8 mouse cellular contexts compared by ENCODE assay signal in genomic region chr4:88937866-88938711, GRCm38 (mm10). TPM values are rescaled to one million over a fixed set of nuclear protein-coding genes. Genes with fewer than 3 reads are reported as not detected.
DNase-seq lines count a peak whose midpoint lies in the region; ATAC-seq lines count a peak whose summit lies in the region.

No protein-coding gene starts in this region.

- H3K27ac ChIP-seq in forebrain, embryonic 10.5 days, result peak overlapping the region; percentile 89
- H3K27ac ChIP-seq in hindbrain, embryonic 14.5 days, result peak overlapping the region; percentile 82

- H3K4me1 ChIP-seq in forebrain, embryonic 10.5 days, result peaks cover 17% of the 10 kb centered on the region
- no peaks in the 10 kb centered on the region for H3K4me1 ChIP-seq in hindbrain, embryonic 14.5 days (replicated peaks; ENCODE audit: control insufficient read depth, insufficient read depth, low read length)

- peak; percentile 92 for DNase-seq in NIH3T3 (ENCODE audit: low read depth)
- DNase-seq in c-Kit-positive CD71-positive TER-119-negative erythroid progenitor cells, embryonic 14.5 days (ENCODE audit: low read depth), result peak; percentile 42
- DNase-seq in forebrain, embryonic 10.5 days (ENCODE audit: extremely low spot score, low spot score), result peak; percentile 58
- peak; percentile 67 for DNase-seq in hindbrain, embryonic 14.5 days (ENCODE audit: low spot score)
- peak; percentile 24 for DNase-seq in left cerebral cortex, adult 11 months (ENCODE audit: low spot score)
- peak; percentile 42 for DNase-seq in lung, postnatal 14 days
- peak; percentile 49 for DNase-seq in retina, postnatal 7 days (ENCODE audit: low read depth, low spot score)
- peak; percentile 50 to 54 for DNase-seq in urinary bladder, postnatal 36 days (ENCODE audit: low spot score in 2 of 2)

- H3K9ac ChIP-seq in hindbrain, embryonic 14.5 days, result peak overlapping the region; percentile 87

- no peaks in the 10 kb centered on the region for H3K9me3 ChIP-seq in forebrain, embryonic 10.5 days
- no peaks in the 10 kb centered on the region for H3K9me3 ChIP-seq in hindbrain, embryonic 14.5 days (ENCODE audit: control insufficient read depth, low read length)

- peaks cover 54% of the 10 kb centered on the region for H3K27me3 ChIP-seq in forebrain, embryonic 10.5 days (ENCODE audit: poor library complexity, severe bottlenecking)
- H3K27me3 ChIP-seq in hindbrain, embryonic 14.5 days (ENCODE audit: control insufficient read depth, insufficient read depth, low read length), result peaks cover 47% of the 10 kb centered on the region

- peak overlapping the region; percentile 81 for H3K4me3 ChIP-seq in forebrain, embryonic 10.5 days
- peak overlapping the region; percentile 65 for H3K4me3 ChIP-seq in hindbrain, embryonic 14.5 days (replicated peaks; ENCODE audit: low read length)

- WGBS in forebrain, embryonic 10.5 days, result under 1% methylated on average over 100 of the region's 104 CpGs
- under 1% methylated on average over 98 of the region's 104 CpGs for WGBS in hindbrain, embryonic 14.5 days

- H3K36me3 ChIP-seq in forebrain, embryonic 10.5 days (replicated peaks), result no peaks in the 10 kb centered on the region
- no peaks in the 10 kb centered on the region for H3K36me3 ChIP-seq in hindbrain, embryonic 14.5 days (replicated peaks; ENCODE audit: control insufficient read depth, insufficient read depth)

- peak; percentile 95 for ATAC-seq in hindbrain, embryonic 14.5 days (ENCODE audit: low FRiP score)

- peak overlapping the region; percentile 89 for H3K4me2 ChIP-seq in hindbrain, embryonic 14.5 days (replicated peaks)

RNA-seq across cellular contexts. Expression of gene Ifne, which starts 58.1 kb away (rescaled TPM):
- polyA plus RNA-seq in forebrain, embryonic 10.5 days (2016; fragmentation: Nextera tagmentation; extraction: Ambion mirVana), result not detected in 2 replicates
- polyA plus RNA-seq in hindbrain, embryonic 14.5 days (2014; fragmentation: Nextera tagmentation; extraction: Ambion mirVana), result not detected in 2 replicates

Comparison
In these comparisons a context has a peak if more than half of its experiments do, and no peak if none do; other contexts are left out.
1. Peak in every context shown above with its lines: DNase-seq, ATAC-seq, H3K4me3 ChIP-seq and H3K27ac ChIP-seq.
2. DNase-seq: peak in every context shown above with its lines; median percentile 92 in NIH3T3; 67 in hindbrain, embryonic 14.5 days; 58 in forebrain, embryonic 10.5 days; 52 in urinary bladder, postnatal 36 days; 49 in retina, postnatal 7 days; 42 in c-Kit-positive CD71-positive TER-119-negative erythroid progenitor cells, embryonic 14.5 days; 42 in lung, postnatal 14 days; 24 in left cerebral cortex, adult 11 months.